Mouse (Mus musculus) cerebellum, adult 2 months (tissue): ENCODE results near the gene Clca4a.
"Not testable (repeated sequence)": the region's sequence is repeated elsewhere in the genome, so short reads cannot be mapped to it uniquely, and the experiment has no call there.

ENCODE experiments used
- CTCF ChIP-seq: fragments of 200-500 bp; IDR thresholded peaks from 2 replicates; pipeline ENCODE4 v1.5.1; 2011; ENCODE audit warnings: low read depth, mild to moderate bottlenecking, control low read depth, low read length, moderate library complexity, borderline replicate concordance; ENCODE audit not compliant: insufficient read depth
- POLR2A ChIP-seq: fragments of 200-500 bp; IDR thresholded peaks from 2 replicates; pipeline ENCODE4 v1.6.1; 2011; ENCODE audit warnings: low read length, control low read depth, borderline replicate concordance; ENCODE audit not compliant: insufficient read depth

DNA sequence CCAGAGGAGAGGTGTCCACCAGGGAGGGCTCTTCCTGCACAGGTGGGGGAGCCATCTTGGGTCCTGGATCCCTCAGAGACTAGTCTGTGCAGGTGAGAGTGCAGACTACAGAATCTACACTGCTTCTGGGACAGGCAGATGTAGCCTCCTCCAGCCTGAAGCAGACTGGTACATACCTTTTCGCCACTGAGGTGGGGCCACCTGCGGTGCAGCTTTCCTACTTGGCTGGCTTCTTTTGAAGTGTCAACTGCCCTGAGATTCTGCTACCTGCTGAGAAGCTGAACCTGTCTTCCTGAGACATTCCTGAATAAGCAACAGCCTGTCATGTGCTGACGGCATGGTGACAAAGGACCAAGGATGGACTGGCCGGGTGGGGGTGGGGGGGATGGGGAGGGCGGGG is 27.5 kb downstream of the Clca4a start:
- not testable (repeated sequence) for TF ChIP-seq CTCF, POLR2A
